Mouse (Mus musculus) stomach, embryonic 14.5 days (tissue): ENCODE data around the gene Esrrg. TPM values are rescaled to one million over a fixed set of nuclear protein-coding genes. Genes with fewer than 3 reads are reported as not detected.

Source experiments
- ATAC-seq: fragments of 200-750 bp; cut with Nextera tagmentation; 2 replicates; pipeline ENCODE4 v1.8.0; 2017; ENCODE audit warnings: low read depth, moderate TSS enrichment; ENCODE audit not compliant: insufficient number of reproducible peaks, insufficient read depth, low FRiP score
- H3K27ac ChIP-seq: fragments of 300-500 bp; sonication (generic); 2 replicates; pipeline ENCODE4 v1.5.1; 2014; ENCODE audit warnings: mild to moderate bottlenecking, low read length, moderate library complexity, mixed read lengths
- H3K27me3 ChIP-seq: fragments of 300-500 bp; sonication (generic); 2 replicates; pipeline ENCODE4 v1.6.1; 2014; ENCODE audit warnings: low read length, control low read depth, mixed read lengths; ENCODE audit not compliant: control insufficient read depth, insufficient read depth
- H3K36me3 ChIP-seq: fragments of 300-500 bp; sonication (generic); 2 replicates; pipeline ENCODE4 v1.6.1; 2014; ENCODE audit warnings: mild to moderate bottlenecking, control low read depth, low read length, moderate library complexity, mixed read lengths; ENCODE audit not compliant: control insufficient read depth, insufficient read depth
- H3K4me1 ChIP-seq: fragments of 300-500 bp; sonication (generic); 2 replicates; pipeline ENCODE4 v1.6.1; 2014; ENCODE audit warnings: low read length, control low read depth, mixed read lengths; ENCODE audit not compliant: control insufficient read depth, insufficient read depth
- H3K4me2 ChIP-seq: fragments of 300-500 bp; sonication (generic); replicated peaks from 2 replicates; pipeline ENCODE4 v1.6.1; 2014; ENCODE audit warnings: low read depth, low read length, control low read depth
- H3K4me3 ChIP-seq: fragments of 300-500 bp; sonication (generic); 2 replicates; pipeline ENCODE4 v1.5.1; 2014; ENCODE audit warnings: low read depth, low read length, control low read depth
- H3K9ac ChIP-seq: fragments of 300-500 bp; sonication (generic); replicated peaks from 2 replicates; pipeline ENCODE4 v1.6.1; 2014; ENCODE audit warnings: low read depth, mild to moderate bottlenecking, control low read depth, low read length, moderate library complexity, mixed read lengths
- H3K9me3 ChIP-seq: fragments of 300-500 bp; sonication (generic); 2 replicates; pipeline ENCODE4 v1.6.1; 2016; ENCODE audit warnings: low read depth, low read length, control low read depth; ENCODE audit not compliant: control insufficient read depth
- WGBS: fragments of 180-500 bp; shearing (Covaris S2); extraction: QIAGEN DNeasy Blood & Tissue Kit; methylation state at CpG from one replicate; pipeline ENCODE4 v1.1.7; 2014; 5-methylcytosine and 5-hydroxymethylcytosine counted together
- polyA plus RNA-seq: library from polyadenylated mRNA; unstranded; fragments of >200 nt; fragmentation: Nextera tagmentation; extraction: Ambion mirVana; gene quantifications from 2 replicates; pipeline ENCODE4 v1.2.1, GENCODE M21; 2014

Gene Esrrg
- polyA plus RNA-seq, 1 experiment from 2014 or later = 12.5 TPM

GRCm38 (mm10) chr1:187771067-187771466 is 162.5 kb downstream of the Esrrg start:
- ATAC-seq = no peak
- Histone ChIP-seq H3K4me3 (no peak overlapping the region), H3K4me1 (no peaks in the 10 kb centered on the region), H3K4me2 (no peak overlapping the region), H3K27ac (no peak overlapping the region), H3K27me3 (no peaks in the 10 kb centered on the region), H3K9me3 (no peaks in the 10 kb centered on the region), H3K9ac (no peak overlapping the region), H3K36me3 (no peaks in the 10 kb centered on the region)
- whole genome bisulfite sequencing = 71% methylated on average over 4 of the region's 4 CpGs

GRCm38 (mm10) chr1:187779589-187780178 is 171.1 kb downstream of the Esrrg start:
- ATAC-seq = no peak
- Histone ChIP-seq H3K27me3 (no peaks in the 10 kb centered on the region), H3K36me3 (no peaks in the 10 kb centered on the region), H3K9ac (no peak overlapping the region), H3K4me1 (no peaks in the 10 kb centered on the region), H3K4me3 (no peak overlapping the region), H3K27ac (no peak overlapping the region), H3K9me3 (no peaks in the 10 kb centered on the region), H3K4me2 (no peak overlapping the region)
- 80% methylated on average over 10 of the region's 10 CpGs for WGBS

DNA sequence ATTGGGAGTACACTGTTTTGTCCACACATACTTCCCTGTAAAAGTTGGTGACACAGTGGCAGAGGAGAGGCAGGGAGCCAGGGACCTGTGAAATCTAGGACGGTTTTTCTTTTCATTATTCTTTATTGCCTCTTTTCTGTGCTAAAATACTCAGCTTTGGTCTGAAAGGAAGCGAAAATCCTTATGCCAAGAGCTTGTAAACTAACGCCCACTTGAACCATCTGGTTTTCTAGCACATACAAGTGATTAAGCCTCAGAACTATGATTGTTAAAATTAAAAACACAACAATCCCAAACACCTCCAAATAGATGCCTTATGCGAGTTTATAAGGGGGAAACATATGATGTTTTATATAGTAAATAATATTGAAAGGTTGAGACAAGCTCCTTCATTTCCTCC is 176.6 kb downstream of the Esrrg start:
- Histone ChIP-seq H3K4me1 (no peaks in the 10 kb centered on the region), H3K9ac (no peak overlapping the region), H3K27ac (no peak overlapping the region), H3K4me3 (no peak overlapping the region), H3K36me3 (no peaks in the 10 kb centered on the region), H3K4me2 (no peak overlapping the region), H3K9me3 (no peaks in the 10 kb centered on the region), H3K27me3 (no peaks in the 10 kb centered on the region)
- 77% methylated on average over 4 of the region's 4 CpGs for WGBS
- no peak for ATAC-seq

- Histone ChIP-seq H3K4me2 (no peak overlapping the region), H3K4me3 (no peak overlapping the region), H3K27ac (no peak overlapping the region), H3K9me3 (no peaks in the 10 kb centered on the region), H3K27me3 (no peaks in the 10 kb centered on the region), H3K4me1 (no peaks in the 10 kb centered on the region), H3K9ac (no peak overlapping the region), H3K36me3 (no peaks in the 10 kb centered on the region)
- no peak for ATAC-seq
- 30% methylated on average over 7 of the region's 7 CpGs for WGBS
These were observed 178.7 kb downstream of the Esrrg start for GRCm38 (mm10) chr1:187787055-187788016.

DNA sequence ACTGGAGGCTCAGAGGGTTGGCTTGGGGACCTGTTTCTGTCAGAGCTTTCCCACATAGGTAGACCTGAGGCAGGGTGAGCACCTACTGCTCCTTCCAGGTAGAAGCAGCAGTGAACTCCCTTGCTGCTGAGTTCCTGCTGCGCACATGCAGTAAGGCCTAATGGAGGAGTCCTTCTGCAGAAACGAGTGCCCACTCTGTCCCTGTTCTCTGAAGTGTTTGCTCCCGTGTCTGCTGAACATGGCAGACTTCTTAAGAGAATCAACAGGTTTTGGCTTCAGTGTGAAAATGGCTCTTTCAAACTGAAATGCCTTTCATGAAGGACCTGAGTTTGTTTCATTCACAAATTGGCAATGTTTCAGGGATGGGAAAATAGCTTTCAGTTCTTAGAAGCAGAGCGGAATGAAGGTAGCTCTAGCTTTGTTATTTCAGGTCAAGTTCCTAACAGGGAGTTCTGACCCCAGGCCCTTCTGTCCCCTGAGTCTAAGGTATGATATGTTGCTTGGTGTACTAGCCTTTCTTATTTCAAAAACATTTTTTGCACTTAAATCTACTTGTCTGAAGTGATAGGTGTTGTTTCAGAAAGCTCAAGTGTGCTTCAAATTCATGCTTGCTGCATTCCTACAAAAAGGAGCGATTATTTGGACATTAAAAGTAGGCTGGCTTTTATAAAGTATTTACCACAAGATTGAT is 185.8 kb downstream of the Esrrg start:
- H3K27ac ChIP-seq = no peak overlapping the region
- no peak overlapping the region for H3K4me3 ChIP-seq
- H3K27me3 ChIP-seq = no peaks in the 10 kb centered on the region
- 83% methylated on average over 5 of the region's 5 CpGs for WGBS
- H3K4me1 ChIP-seq = no peaks in the 10 kb centered on the region
- H3K9me3 ChIP-seq = no peaks in the 10 kb centered on the region
- no peaks in the 10 kb centered on the region for H3K36me3 ChIP-seq
- no peak overlapping the region for H3K9ac ChIP-seq
- ATAC-seq = no peak
- no peak overlapping the region for H3K4me2 ChIP-seq

DNA sequence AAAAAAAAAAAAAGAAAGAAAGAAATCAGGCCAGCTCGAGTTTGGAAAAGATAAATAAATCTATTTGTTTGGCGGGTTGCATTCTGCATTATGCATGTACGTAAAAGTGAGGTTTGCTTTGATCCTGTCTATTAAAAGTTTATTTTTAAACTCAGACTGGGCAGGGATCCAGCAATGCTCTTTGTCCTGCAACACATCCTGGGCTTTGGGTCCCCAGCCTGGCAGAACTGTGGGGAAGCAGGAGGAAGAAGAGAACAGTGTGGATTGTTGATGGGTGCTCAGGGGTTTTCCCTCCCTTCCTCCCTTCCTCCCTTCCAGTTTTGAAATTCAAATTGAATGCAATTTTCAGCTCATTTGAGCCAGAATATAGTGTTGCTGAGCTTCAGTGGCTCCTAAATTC is 187.0 kb downstream of the Esrrg start:
- H3K27ac ChIP-seq = no peak overlapping the region
- H3K4me3 ChIP-seq = no peak overlapping the region
- no peak overlapping the region for H3K9ac ChIP-seq
- ATAC-seq = no peak
- no peaks in the 10 kb centered on the region for H3K36me3 ChIP-seq
- H3K4me2 ChIP-seq = no peak overlapping the region
- WGBS = 59% methylated on average over 3 of the region's 3 CpGs
- H3K4me1 ChIP-seq = no peaks in the 10 kb centered on the region
- H3K9me3 ChIP-seq = no peaks in the 10 kb centered on the region
- no peaks in the 10 kb centered on the region for H3K27me3 ChIP-seq

DNA sequence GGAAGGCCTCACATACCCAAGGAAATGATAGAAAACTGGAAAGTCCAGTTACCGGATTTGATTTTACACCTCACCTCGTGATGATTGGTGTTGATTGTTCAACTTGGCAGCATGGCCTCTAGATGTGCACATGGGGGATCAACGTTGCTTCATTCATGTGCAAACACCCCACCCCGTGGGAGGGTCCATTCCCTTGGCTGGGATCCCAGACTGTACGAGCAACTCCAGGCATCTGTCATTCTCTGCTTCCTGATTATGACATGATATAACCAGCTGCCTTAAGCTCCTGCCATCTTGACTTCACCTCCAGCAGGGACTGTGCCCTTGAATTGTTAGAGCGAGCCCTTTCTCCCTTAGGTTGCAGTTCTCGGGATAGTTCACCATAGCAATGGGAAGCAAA is 190.7 kb downstream of the Esrrg start:
- no peak overlapping the region for H3K4me3 ChIP-seq
- H3K4me2 ChIP-seq = no peak overlapping the region
- no peaks in the 10 kb centered on the region for H3K27me3 ChIP-seq
- no peaks in the 10 kb centered on the region for H3K9me3 ChIP-seq
- H3K9ac ChIP-seq = no peak overlapping the region
- no peaks in the 10 kb centered on the region for H3K36me3 ChIP-seq
- peaks cover 4% of the 10 kb centered on the region; the same call in 1 of the 2 replicates for H3K4me1 ChIP-seq
- H3K27ac ChIP-seq = no peak overlapping the region
- ATAC-seq = no peak
- WGBS = 52% methylated on average over 7 of the region's 7 CpGs

DNA sequence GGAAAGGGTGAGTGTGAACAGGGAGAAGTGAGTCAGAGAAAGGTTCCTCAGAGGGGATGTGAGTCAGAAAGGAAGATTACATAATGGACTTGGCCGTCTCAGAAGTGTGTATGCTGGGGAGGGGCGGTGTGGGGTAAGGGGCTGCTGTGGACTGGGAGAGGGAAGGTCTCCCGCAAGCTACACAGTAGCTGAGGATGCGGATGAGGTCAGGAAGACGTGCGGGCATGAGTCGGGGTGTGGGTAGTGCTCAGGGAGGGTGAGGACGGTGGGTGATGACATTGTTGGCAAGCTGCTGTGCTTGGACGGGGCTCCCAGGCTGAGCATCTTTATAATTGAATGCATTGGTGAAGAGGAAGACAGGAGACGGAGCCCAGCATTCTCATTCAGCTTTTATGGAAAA is 192.2 kb downstream of the Esrrg start:
- Histone ChIP-seq H3K27me3 (no peaks in the 10 kb centered on the region), H3K4me2 (no peak overlapping the region), H3K4me3 (no peak overlapping the region), H3K9me3 (no peaks in the 10 kb centered on the region), H3K36me3 (no peaks in the 10 kb centered on the region), H3K4me1 (peaks cover 4% of the 10 kb centered on the region; the same call in 1 of the 2 replicates), H3K27ac (no peak overlapping the region), H3K9ac (no peak overlapping the region)
- 81% methylated on average over 10 of the region's 10 CpGs for WGBS
- ATAC-seq = 0 out of 2 replicates have a peak, but pooled peaks have one; percentile 23
